Mouse (Mus musculus) thymus, adult 18-20 months (tissue): ENCODE results near the gene Odc1.
"Not testable (repeated sequence)": the region's sequence is repeated elsewhere in the genome, so short reads cannot be mapped to it uniquely, and the experiment has no call there.

Experiments used
- DNase-seq, 2 experiments: peaks; one replicate each; pipeline ENCODE4 v3.0.0; 2022; ENCODE audit warnings: mixed read lengths in 2 of 2

The Odc1 gene

GRCm38 (mm10) chr12:17544209-17545106 lies at the start of gene Odc1:
Odc1 (plus strand) TSS chr12:17544794.
- DNase-seq: peak; percentile 96 to 97

GRCm38 (mm10) chr12:17494809-17495208 lies 49.8 kb upstream of the Odc1 start:
- no peak for DNase-seq

GRCm38 (mm10) chr12:17495858-17496451 lies 48.6 kb upstream of the Odc1 start:
- DNase-seq: no peak

- DNase-seq: peak; percentile 40 to 64
These were observed 38.9 kb upstream of the Odc1 start for GRCm38 (mm10) chr12:17505620-17506074.

- DNase-seq: no peak
These were observed 38.2 kb upstream of the Odc1 start for GRCm38 (mm10) chr12:17506117-17506993.

GRCm38 (mm10) chr12:17506994-17507542 lies 37.5 kb upstream of the Odc1 start:
- peak; percentile 13 to 14 for DNase-seq

- DNase-seq: no peak
These were observed 35.3 kb upstream of the Odc1 start for GRCm38 (mm10) chr12:17509310-17509709.

- no peak for DNase-seq
These were observed 34.4 kb upstream of the Odc1 start for GRCm38 (mm10) chr12:17510158-17510557.

GRCm38 (mm10) chr12:17511019-17511418 lies 33.6 kb upstream of the Odc1 start:
- DNase-seq: no peak

- no peak for DNase-seq
These were observed 15.4 kb upstream of the Odc1 start for GRCm38 (mm10) chr12:17529180-17529579.

- no peak for DNase-seq
These were observed 14.9 kb upstream of the Odc1 start for GRCm38 (mm10) chr12:17529726-17530125.

GRCm38 (mm10) chr12:17530825-17531224 lies 13.8 kb upstream of the Odc1 start:
- DNase-seq: no peak

GRCm38 (mm10) chr12:17536222-17536621 lies 8.4 kb upstream of the Odc1 start:
- DNase-seq: no peak

GRCm38 (mm10) chr12:17537147-17537546 lies 7.4 kb upstream of the Odc1 start:
- no peak for DNase-seq

- no peak for DNase-seq
These were observed 6.5 kb upstream of the Odc1 start for GRCm38 (mm10) chr12:17538087-17538486.

GRCm38 (mm10) chr12:17539041-17539440 lies 5.6 kb upstream of the Odc1 start:
- no peak for DNase-seq

GRCm38 (mm10) chr12:17540040-17540552 lies 4.5 kb upstream of the Odc1 start:
- DNase-seq: no peak

- peak in 1 of 2 experiments; percentile 59 for DNase-seq
These were observed 545 bp downstream of the Odc1 start for GRCm38 (mm10) chr12:17545107-17545571.

- no peak for DNase-seq
These were observed 1.3 kb downstream of the Odc1 start for GRCm38 (mm10) chr12:17545884-17546283.

- not testable (repeated sequence) for DNase-seq
These were observed 3.0 kb downstream of the Odc1 start for GRCm38 (mm10) chr12:17547552-17547951.

GRCm38 (mm10) chr12:17548505-17548904 lies 3.9 kb downstream of the Odc1 start:
- DNase-seq: no peak

- not testable (repeated sequence) for DNase-seq
These were observed 4.8 kb downstream of the Odc1 start for GRCm38 (mm10) chr12:17549421-17549820.
